Comparison of ENCODE assay signal across 21 mouse cellular contexts in the genomic region with DNA sequence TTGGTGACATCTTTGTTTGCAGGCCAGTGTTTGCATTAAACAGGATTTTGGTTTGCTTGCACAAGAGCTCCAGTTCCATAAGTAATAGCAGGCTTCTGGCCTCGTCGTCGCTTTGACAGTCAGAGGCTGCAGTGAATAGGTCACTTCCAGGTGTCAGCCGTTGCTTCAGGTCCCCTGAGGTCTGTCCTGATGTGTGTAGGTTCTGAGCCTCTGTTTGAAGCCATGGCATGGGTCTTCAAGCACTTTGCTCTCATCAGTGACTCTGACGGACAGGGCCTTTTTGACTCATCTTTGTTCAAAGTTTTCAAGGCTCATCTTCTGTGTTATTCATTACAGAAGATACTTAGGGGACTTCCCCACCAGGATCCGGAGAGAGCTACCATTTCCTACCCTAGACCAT. TPM values are rescaled to one million over a fixed set of nuclear protein-coding genes. Genes with fewer than 3 reads are reported as not detected.
DNase-seq lines count a peak whose midpoint lies in the region; ATAC-seq and TF ChIP-seq lines count a peak whose summit lies in the region.
"Had no signal": no experiment of that assay in that cellular context is flagged by ENCODE, and none has a peak within 500 bp of the region (broad histone marks: within the 10 kb centered on the region; RNA-seq: fewer than 3 reads in every experiment).

No protein-coding gene starts in this region.

- no peaks in the 10 kb centered on the region for H3K9me3 ChIP-seq in liver, embryonic 16.5 days (replicated peaks; ENCODE audit: control insufficient read depth, low read length)
- no peaks in the 10 kb centered on the region for H3K9me3 ChIP-seq in liver, postnatal 0 days (ENCODE audit: low read length)
- H3K9me3 ChIP-seq: hindbrain, embryonic 10.5 days; kidney, embryonic 15.5 days; midbrain, embryonic 10.5 days; neural tube, embryonic 13.5 days had no signal

- TF ChIP-seq CTCF in liver, postnatal 0 days (IDR thresholded peaks at IDR 0.05; ENCODE audit: low read depth): no peak

- peaks cover 17% of the 10 kb centered on the region for H3K4me1 ChIP-seq in liver, embryonic 16.5 days (ENCODE audit: control insufficient read depth, low read depth, low read length)
- peaks cover 31% of the 10 kb centered on the region for H3K4me1 ChIP-seq in liver, postnatal 0 days (ENCODE audit: insufficient read depth)

- ATAC-seq in liver, embryonic 16.5 days (ENCODE audit: low read depth): peak; percentile 38; the same call in 1 of the 2 replicates
- ATAC-seq in liver, postnatal 0 days: no peak
- ATAC-seq: hindbrain, embryonic 16.5 days; intestine, postnatal 0 days had no signal

- no peak overlapping the region for H3K9ac ChIP-seq in liver, embryonic 16.5 days (ENCODE audit: low read depth, low read length)
- no peak overlapping the region for H3K9ac ChIP-seq in liver, postnatal 0 days (replicated peaks)
- H3K9ac ChIP-seq: kidney, embryonic 15.5 days; neural tube, embryonic 13.5 days had no signal

- TF ChIP-seq EP300 in liver, postnatal 0 days (IDR thresholded peaks at IDR 0.05; ENCODE audit: low read depth): no peak

- H3K4me3 ChIP-seq in liver, embryonic 16.5 days (ENCODE audit: low read depth, low read length): no peak overlapping the region
- no peak overlapping the region for H3K4me3 ChIP-seq in liver, postnatal 0 days (ENCODE audit: low read depth, low read length)
- H3K4me3 ChIP-seq: hindbrain, embryonic 10.5 days; kidney, embryonic 15.5 days; midbrain, embryonic 10.5 days; neural tube, embryonic 13.5 days had no signal

- no peak overlapping the region for H3K4me2 ChIP-seq in liver, embryonic 16.5 days (ENCODE audit: low read depth, low read length)
- H3K4me2 ChIP-seq in liver, postnatal 0 days (ENCODE audit: low read depth, low read length): no peak overlapping the region
- H3K4me2 ChIP-seq: heart, embryonic 11.5 days; kidney, embryonic 15.5 days; neural tube, embryonic 13.5 days had no signal

- peak; percentile 50 for DNase-seq in adrenal gland, adult 2 months
- no peak for DNase-seq in adrenal gland, postnatal 36 days
- no peak for DNase-seq in liver, postnatal 0 days
- peak; percentile 69 for DNase-seq in CD4-positive, CD25-positive, alpha-beta regulatory T cell, adult 2 months (ENCODE audit: low read depth, low spot score)
- DNase-seq in induced T-regulatory cell, adult 2 months (ENCODE audit: low read depth): peak; percentile 89
- DNase-seq in kidney, adult 9 months: no peak
- DNase-seq in urinary bladder, adult 2 months (ENCODE audit: low spot score): no peak
- DNase-seq: cerebellum, adult 9-10 months; gastrocnemius, postnatal 36 days; lung, adult 18-20 months; lung, postnatal 10 days; right cerebral cortex, postnatal 4 days had no signal

- no peaks in the 10 kb centered on the region for H3K36me3 ChIP-seq in liver, embryonic 16.5 days (ENCODE audit: control insufficient read depth, insufficient read depth)
- H3K36me3 ChIP-seq in liver, postnatal 0 days (replicated peaks; ENCODE audit: insufficient read depth, low read length): no peaks in the 10 kb centered on the region
- H3K36me3 ChIP-seq: hindbrain, embryonic 10.5 days; kidney, embryonic 15.5 days; midbrain, embryonic 10.5 days; neural tube, embryonic 13.5 days had no signal

- H3K27ac ChIP-seq in liver, embryonic 16.5 days (ENCODE audit: low read length): no peak overlapping the region
- H3K27ac ChIP-seq in liver, postnatal 0 days (ENCODE audit: low read depth): no peak overlapping the region
- H3K27ac ChIP-seq: kidney, embryonic 15.5 days; midbrain, embryonic 10.5 days; neural tube, embryonic 13.5 days had no signal

- no peaks in the 10 kb centered on the region for H3K27me3 ChIP-seq in liver, embryonic 16.5 days (ENCODE audit: control insufficient read depth, insufficient read depth, low read depth, low read length)
- no peaks in the 10 kb centered on the region for H3K27me3 ChIP-seq in liver, postnatal 0 days (ENCODE audit: insufficient read depth, low read length)
- H3K27me3 ChIP-seq: kidney, embryonic 15.5 days; neural tube, embryonic 13.5 days had no signal

- WGBS in liver, embryonic 16.5 days (ENCODE audit: insufficient replicate concordance): 46% methylated on average over 6 of the region's 6 CpGs
- WGBS in liver, postnatal 0 days (ENCODE audit: insufficient replicate concordance): 60% methylated on average over 6 of the region's 6 CpGs

RNA-seq across cellular contexts. Expression of gene St6gal1, which starts 49.5 kb away (rescaled TPM):
- total RNA-seq in adrenal gland, adult 2 months (2021): 10 to 100 TPM; 32.2 to 49.5 TPM
- 23.1 and 24.2 TPM in 2 replicates for polyA plus RNA-seq in adrenal gland, adult 2 months (2012; rRNA removed)
- 10 to 100 TPM; 45.5 to 49.5 TPM for total RNA-seq in adrenal gland, postnatal 36 days (2021)
- polyA plus RNA-seq in liver, embryonic 16.5 days (2015; fragmentation: Nextera tagmentation; extraction: Ambion mirVana): 16.7 and 21.1 TPM in 2 replicates
- 17.1 and 17.3 TPM in 2 replicates for polyA plus RNA-seq in liver, postnatal 0 days (2015; fragmentation: Nextera tagmentation; extraction: Ambion mirVana)
- polyA plus RNA-seq in urinary bladder, adult 2 months (2012; rRNA removed): 8.1 and 8.8 TPM in 2 replicates
- total RNA-seq: MEL had no signal

Comparison
In these comparisons a context has a peak if more than half of its experiments do, and no peak if none do; other contexts are left out.
1. DNase-seq: peak in adrenal gland, adult 2 months (single experiment), CD4-positive, CD25-positive, alpha-beta regulatory T cell, adult 2 months (single experiment) and induced T-regulatory cell, adult 2 months (single experiment); none in adrenal gland, postnatal 36 days (0 of 2), liver, postnatal 0 days (single experiment), kidney, adult 9 months (single experiment) and urinary bladder, adult 2 months (single experiment).